Mouse (Mus musculus) adrenal gland, adult 2 months (tissue): ENCODE measurements at regions not wholly inside any gene's neighbourhood (a gene's known extent, or its start where the extent isn't known, plus 50 kb on each side); places are given as distances from the start of the nearest gene placed in this dataset.
A peak's percentile ranks its signal among the peaks of the same experiment; 100 is the strongest.

Source experiments
- DNase-seq: peaks from one replicate; pipeline ENCODE4 v3.0.0; 2021

GRCm38 (mm10) chr15:67048621-67049020, 547.9 kb upstream of the Lrrc6 start:
- DNase-seq = no peak

- no peak for DNase-seq
Observed at GRCm38 (mm10) chr15:67048148-67048547, 547.4 kb upstream of the Lrrc6 start.

- DNase-seq = no peak
Observed at GRCm38 (mm10) chr15:67045920-67046804, 545.5 kb upstream of the Lrrc6 start.

GRCm38 (mm10) chr15:67045329-67045728, 544.6 kb upstream of the Lrrc6 start:
- DNase-seq = no peak

GRCm38 (mm10) chr15:67044806-67045205, 544.1 kb upstream of the Lrrc6 start:
- no peak for DNase-seq

GRCm38 (mm10) chr15:67042131-67042530, 541.4 kb upstream of the Lrrc6 start:
- DNase-seq = no peak

GRCm38 (mm10) chr15:67040229-67040628, 539.5 kb upstream of the Lrrc6 start:
- no peak for DNase-seq

GRCm38 (mm10) chr15:67039421-67039907, 538.8 kb upstream of the Lrrc6 start:
- peak; percentile 86 for DNase-seq

GRCm38 (mm10) chr15:67037647-67038046, 536.9 kb upstream of the Lrrc6 start:
- DNase-seq = no peak

GRCm38 (mm10) chr15:67036341-67036740, 535.6 kb upstream of the Lrrc6 start:
- no peak for DNase-seq

- no peak for DNase-seq
Observed at GRCm38 (mm10) chr15:67033936-67034335, 533.2 kb upstream of the Lrrc6 start.

GRCm38 (mm10) chr15:67031866-67032526, 531.3 kb upstream of the Lrrc6 start:
- no peak for DNase-seq

GRCm38 (mm10) chr15:67030975-67031374, 530.3 kb upstream of the Lrrc6 start:
- DNase-seq = no peak

GRCm38 (mm10) chr15:67028161-67028560, 527.5 kb upstream of the Lrrc6 start:
- no peak for DNase-seq

GRCm38 (mm10) chr15:67027751-67028150, 527.0 kb upstream of the Lrrc6 start:
- DNase-seq = no peak

- no peak for DNase-seq
Observed at GRCm38 (mm10) chr15:67025746-67026145, 525.0 kb upstream of the Lrrc6 start.

- DNase-seq = no peak
Observed at GRCm38 (mm10) chr15:67024386-67024785, 523.7 kb upstream of the Lrrc6 start.

GRCm38 (mm10) chr15:67023081-67023480, 522.4 kb upstream of the Lrrc6 start:
- no peak for DNase-seq

GRCm38 (mm10) chr15:67021391-67021790, 520.7 kb upstream of the Lrrc6 start:
- DNase-seq = no peak

- no peak for DNase-seq
Observed at GRCm38 (mm10) chr15:67019891-67020290, 519.2 kb upstream of the Lrrc6 start.

GRCm38 (mm10) chr15:67019194-67019661, 518.5 kb upstream of the Lrrc6 start:
- DNase-seq = peak; percentile 32
